Mouse (Mus musculus) ES-E14 (cell line): Measurements from ENCODE around the gene Hmbs. TPM values are rescaled to one million over a fixed set of nuclear protein-coding genes. Genes with fewer than 3 reads are reported as not detected.

Experiments used
- DNase-seq: peaks from one replicate; pipeline ENCODE4 v3.0.0-alpha.2; 2013; ENCODE audit warnings: low read depth, low spot score
- H3K27ac ChIP-seq: 2 replicates; pipeline ENCODE4 v1.5.1; 2012; ENCODE audit warnings: low read depth, mild to moderate bottlenecking, low read length, moderate library complexity, mixed read lengths; ENCODE audit not compliant: poor library complexity, insufficient read depth, severe bottlenecking
- H3K36me3 ChIP-seq: 2 replicates; pipeline ENCODE4 v1.6.1; 2012; ENCODE audit warnings: mild to moderate bottlenecking, low read length, moderate library complexity, mixed read lengths; ENCODE audit not compliant: control insufficient read depth, poor library complexity, insufficient read depth, severe bottlenecking
- H3K4me1 ChIP-seq, 2 experiments: fragments of 150-350 bp in 1 of 2; sonication (generic) in 1 of 2; 2 replicates each; pipeline ENCODE4 v1.6.1; 2012; ENCODE audit warnings: low read length in 2 of 2, mild to moderate bottlenecking in 1 of 2, mixed read lengths in 1 of 2; ENCODE audit not compliant: control insufficient read depth in 2 of 2, insufficient read depth in 2 of 2, poor library complexity in 1 of 2
- H3K4me3 ChIP-seq, 2 experiments: fragments of 150-350 bp in 1 of 2; sonication (generic) in 1 of 2; 2 replicates each; pipeline ENCODE4 v1.5.1; 2012; ENCODE audit warnings: low read length in 2 of 2, low read depth in 1 of 2, mild to moderate bottlenecking in 1 of 2, mixed read lengths in 1 of 2; ENCODE audit not compliant: insufficient read depth in 1 of 2, poor library complexity in 1 of 2, severe bottlenecking in 1 of 2
- H3K9ac ChIP-seq: 2 replicates; pipeline ENCODE4 v1.6.1; 2012; ENCODE audit warnings: low read depth, mild to moderate bottlenecking, low read length, mixed read lengths; ENCODE audit not compliant: poor library complexity, insufficient read depth, severe bottlenecking
- H3K9me3 ChIP-seq: fragments of 150-350 bp; sonication (generic); 2 replicates; pipeline ENCODE4 v1.6.1; 2012; ENCODE audit warnings: low read depth, mild to moderate bottlenecking, low read length; ENCODE audit not compliant: control insufficient read depth, insufficient read depth
- CHD2 ChIP-seq: IDR thresholded peaks from 2 replicates; pipeline ENCODE4 v1.6.1; 2014; ENCODE audit warnings: mild to moderate bottlenecking, low read depth, low read length, inconsistent platforms
- HCFC1 ChIP-seq: IDR thresholded peaks from 2 replicates; pipeline ENCODE4 v1.6.1; 2012; ENCODE audit warnings: low read length, inconsistent platforms, borderline replicate concordance; ENCODE audit not compliant: insufficient read depth
- MAFK ChIP-seq: IDR thresholded peaks from 2 replicates; pipeline ENCODE4 v1.6.1; 2014; ENCODE audit warnings: mild to moderate bottlenecking, low read depth, low read length, inconsistent platforms; ENCODE audit not compliant: insufficient read depth
- ZC3H11A ChIP-seq: IDR thresholded peaks from 2 replicates; pipeline ENCODE4 v1.6.1; 2012; ENCODE audit warnings: low read depth, mild to moderate bottlenecking, inconsistent platforms, low read length, borderline replicate concordance
- ZNF384 ChIP-seq: IDR thresholded peaks from 2 replicates; pipeline ENCODE4 v1.6.1; 2012; ENCODE audit warnings: low read depth, low read length, inconsistent platforms
- in situ Hi-C, 2 experiments: fragments of 600-800 bp; cut with MboI; formaldehyde crosslinking; loops; one replicate each; pipeline ENCODE4 v1.15.1; 2025; ENCODE audit warnings: low sequenced_read_pairs in 2 of 2, inconsistent platforms in 1 of 2; ENCODE audit not compliant: unreplicated experiment in 2 of 2
- total RNA-seq: library from RNA; depleted of rRNA; stranded (reverse); fragments of 300-350 nt; gene quantifications from 2 replicates; pipeline ENCODE4 v1.2.3, GENCODE M21; 2012

Gene Hmbs
- total RNA-seq, 1 experiment, result 71.3 TPM

GRCm38 (mm10) chr9:44314910-44315309, 29.1 kb downstream of the Hmbs start:
- no peak for DNase-seq
- Histone ChIP-seq H3K36me3 (no peaks in the 10 kb centered on the region), H3K9me3 (no peaks in the 10 kb centered on the region), H3K4me1 (peaks cover 0 to 17% of the 10 kb centered on the region in 2 experiments; a peak in 2 of 4 replicates), H3K27ac (no peak overlapping the region), H3K9ac (no peak overlapping the region), H3K4me3 (no peak overlapping the region)
- in situ Hi-C loops, result no loop called here
- TF ChIP-seq HCFC1 (no peak), ZNF384 (no peak), ZC3H11A (no peak), CHD2 (no peak), MAFK (no peak)

- in situ Hi-C loops, result no loop called here
- no peak overlapping the region for H3K4me3 ChIP-seq
- H3K4me1 ChIP-seq, result peaks cover 0 to 22% of the 10 kb centered on the region in 2 experiments; a peak in 3 of 4 replicates
- H3K27ac ChIP-seq, result no peak overlapping the region
- no peaks in the 10 kb centered on the region for H3K9me3 ChIP-seq
- H3K36me3 ChIP-seq, result no peaks in the 10 kb centered on the region
- no peak overlapping the region for H3K9ac ChIP-seq
- TF ChIP-seq HCFC1, result no peak
- no peak for TF ChIP-seq ZNF384
- TF ChIP-seq MAFK, result no peak
- no peak for TF ChIP-seq ZC3H11A
- no peak for TF ChIP-seq CHD2
- no peak for DNase-seq
Measured at GRCm38 (mm10) chr9:44314257-44314547, 29.8 kb downstream of the Hmbs start.

- TF ChIP-seq MAFK, result no peak
- no peak for TF ChIP-seq ZC3H11A
- TF ChIP-seq ZNF384, result no peak
- TF ChIP-seq CHD2, result no peak
- TF ChIP-seq HCFC1, result no peak
- peaks cover 0 to 22% of the 10 kb centered on the region in 2 experiments; a peak in 3 of 4 replicates for H3K4me1 ChIP-seq
- no peak overlapping the region for H3K4me3 ChIP-seq
- in situ Hi-C loops, result no loop called here
- no peak for DNase-seq
- no peak overlapping the region for H3K27ac ChIP-seq
- no peak overlapping the region for H3K9ac ChIP-seq
- no peaks in the 10 kb centered on the region for H3K9me3 ChIP-seq
- no peaks in the 10 kb centered on the region for H3K36me3 ChIP-seq
Measured at GRCm38 (mm10) chr9:44313476-44314256, 30.4 kb downstream of the Hmbs start.

GRCm38 (mm10) chr9:44311136-44312134, 32.6 kb downstream of the Hmbs start:
- TF ChIP-seq MAFK, result no peak
- TF ChIP-seq ZNF384, result no peak
- no peak for TF ChIP-seq ZC3H11A
- no peak for TF ChIP-seq CHD2
- TF ChIP-seq HCFC1, result no peak
- Histone ChIP-seq H3K27ac (no peak overlapping the region), H3K9me3 (no peaks in the 10 kb centered on the region), H3K4me1 (peaks cover 1 to 24% of the 10 kb centered on the region in 2 experiments; a peak in 3 of 4 replicates), H3K36me3 (no peaks in the 10 kb centered on the region), H3K4me3 (peak overlapping the region; percentile 20 to 22; a peak in 3 of 4 replicates), H3K9ac (0 out of 2 replicates have a peak overlapping the region, but pooled peaks have one; percentile 1)
- no peak for DNase-seq
- in situ Hi-C loops, result no loop called here
